Mouse (Mus musculus): Measurements from ENCODE around the gene St6galnac5. TPM values are rescaled to one million over a fixed set of nuclear protein-coding genes. Genes with fewer than 3 reads are reported as not detected.

Gene St6galnac5
- total and polyA plus RNA-seq, 3 experiments: 0.04 TPM; not detected in 2

GRCm38 (mm10) chr3:152932096-152932495, 50.0 kb downstream of the St6galnac5 start:
- dilution Hi-C loops (cut with MboI; ENCODE audit: extremely low pct_ligation_motif_present, extremely low pct_unique_long_range_greater_than_20kb, low sequenced_read_pairs): no loop called here
- Histone ChIP-seq H3K4me1 (ENCODE audit: control insufficient read depth in 1 of 2, insufficient read depth in 2 of 2) (peaks cover 18 to 52% of the 10 kb centered on the region in 2 experiments), H3K27ac (ENCODE audit: insufficient read depth, low read depth) (no peak overlapping the region)

GRCm38 (mm10) chr3:152931354-152931753, 50.7 kb downstream of the St6galnac5 start:
- Histone ChIP-seq H3K9me3 (replicated peaks; ENCODE audit: low read length) (no peaks in the 10 kb centered on the region), H3K27ac (ENCODE audit: insufficient read depth, low read depth) (no peak overlapping the region), H3K4me3 (replicated peaks in 1 of 3; ENCODE audit: low read depth in 2 of 3, low read length in 2 of 3, poor library complexity in 1 of 3) (no peak overlapping the region), H3K4me2 (ENCODE audit: insufficient read depth, low read depth, poor library complexity, severe bottlenecking) (no peak overlapping the region), H3K79me2 (replicated peaks; ENCODE audit: control insufficient read depth, extremely low read depth, insufficient read depth, poor library complexity, severe bottlenecking) (no peaks in the 10 kb centered on the region), H3K4me1 (ENCODE audit: control insufficient read depth in 1 of 2, insufficient read depth in 2 of 2) (peaks cover 18 to 57% of the 10 kb centered on the region in 2 experiments), H3K36me3 (replicated peaks in 1 of 2; ENCODE audit: control insufficient read depth in 1 of 2, insufficient read depth in 1 of 2, low read length in 1 of 2) (peaks cover 0 to 3% of the 10 kb centered on the region in 2 experiments), H3K27me3 (replicated peaks) (no peaks in the 10 kb centered on the region), H3K9ac (ENCODE audit: insufficient read depth, low read depth) (no peak overlapping the region)
- DNase-seq (ENCODE audit: extremely low read depth): peak; percentile 65
- in situ Hi-C loops (cut with MboI; ENCODE audit: low pct_ligation_motif_present, low pct_unique_long_range_greater_than_20kb, low sequenced_read_pairs) (no loop called here), dilution Hi-C loops (cut with MboI; ENCODE audit: extremely low pct_ligation_motif_present, extremely low pct_unique_long_range_greater_than_20kb, low sequenced_read_pairs) (no loop called here)
- TF ChIP-seq USF2 (conservative IDR thresholded peaks at IDR 0.05; ENCODE audit: low read depth, low read length) (no peak; the same call in 1 of the 2 replicates), UBTF (IDR thresholded peaks at IDR 0.05; ENCODE audit: low read depth, low read length) (no peak), RCOR1 (conservative IDR thresholded peaks at IDR 0.05; ENCODE audit: low read depth, low read length) (no peak), KAT2A (IDR thresholded peaks at IDR 0.05; ENCODE audit: insufficient replicate concordance, low read length) (no peak), MYC (IDR thresholded peaks at IDR 0.05; ENCODE audit: low read depth, low read length) (no peak), HCFC1 (IDR thresholded peaks at IDR 0.05; ENCODE audit: low read depth, low read length) (no peak), POLR2AphosphoS2 (IDR thresholded peaks at IDR 0.05; ENCODE audit: low read depth, low read length) (no peak), USF1 (IDR thresholded peaks at IDR 0.05; ENCODE audit: low read depth, low read length) (no peak), MAFK (IDR thresholded peaks at IDR 0.05; ENCODE audit: insufficient replicate concordance, low read length) (peak; percentile 30; the same call in 1 of the 2 replicates), IRF4 (IDR thresholded peaks at IDR 0.05; ENCODE audit: low read depth, low read length) (0 out of 2 replicates have a peak, but pooled peaks have one; percentile 8), ZNF384 (IDR thresholded peaks at IDR 0.05; ENCODE audit: low read depth, low read length) (no peak), CHD1 (IDR thresholded peaks at IDR 0.05; ENCODE audit: low read depth, low read length) (no peak; the same call in 1 of the 2 replicates), ELF1 (IDR thresholded peaks at IDR 0.05; ENCODE audit: low read depth, low read length) (peak; percentile 55), POLR2A (IDR thresholded peaks at IDR 0.05; ENCODE audit: low read depth, low read length) (peak; percentile 62), TCF12 (IDR thresholded peaks at IDR 0.05; ENCODE audit: low read depth, low read length) (no peak), E2F4 (IDR thresholded peaks at IDR 0.05; ENCODE audit: insufficient replicate concordance, low read depth, low read length) (no peak), BHLHE40 (IDR thresholded peaks at IDR 0.05; ENCODE audit: low read depth, low read length) (no peak)

More at GRCm38 (mm10) chr3:152932096-152932495, 50.0 kb downstream of the St6galnac5 start:
- no peaks in the 10 kb centered on the region for H3K9me3 ChIP-seq (replicated peaks; ENCODE audit: low read length)
- H3K9ac ChIP-seq (ENCODE audit: insufficient read depth, low read depth): no peak overlapping the region
- H3K4me2 ChIP-seq (ENCODE audit: insufficient read depth, low read depth, poor library complexity, severe bottlenecking): no peak overlapping the region
- H3K4me3 ChIP-seq (replicated peaks in 1 of 3; ENCODE audit: low read depth in 2 of 3, low read length in 2 of 3, poor library complexity in 1 of 3): no peak overlapping the region
- H3K27me3 ChIP-seq (replicated peaks): no peaks in the 10 kb centered on the region
- in situ Hi-C loops (cut with MboI; ENCODE audit: low pct_ligation_motif_present, low pct_unique_long_range_greater_than_20kb, low sequenced_read_pairs): no loop called here
- H3K36me3 ChIP-seq (replicated peaks in 1 of 2; ENCODE audit: control insufficient read depth in 1 of 2, insufficient read depth in 1 of 2, low read length in 1 of 2): peaks cover 0 to 3% of the 10 kb centered on the region in 2 experiments
- DNase-seq (ENCODE audit: extremely low read depth): peak; percentile 81
- no peak; the same call in 1 of the 2 replicates for TF ChIP-seq HCFC1 (IDR thresholded peaks at IDR 0.05; ENCODE audit: low read depth, low read length)
- TF ChIP-seq ZC3H11A (IDR thresholded peaks at IDR 0.05; ENCODE audit: low read depth, low read length): no peak
- 0 out of 2 replicates have a peak, but pooled peaks have one; percentile 13 for TF ChIP-seq KAT2A (IDR thresholded peaks at IDR 0.05; ENCODE audit: insufficient replicate concordance, low read length)
- TF ChIP-seq CHD1 (IDR thresholded peaks at IDR 0.05; ENCODE audit: low read depth, low read length): no peak
- TF ChIP-seq NELFE (IDR thresholded peaks at IDR 0.05; ENCODE audit: low read depth, low read length): 0 out of 2 replicates have a peak, but pooled peaks have one; percentile 20
- TF ChIP-seq MYC (IDR thresholded peaks at IDR 0.05; ENCODE audit: low read depth, low read length): no peak
- TF ChIP-seq ZKSCAN1 (IDR thresholded peaks at IDR 0.05; ENCODE audit: borderline replicate concordance, low read depth, low read length): no peak
- TF ChIP-seq GABPA (IDR thresholded peaks at IDR 0.05; ENCODE audit: insufficient replicate concordance, low read depth, low read length): no peak
- no peak for TF ChIP-seq SMC3 (IDR thresholded peaks at IDR 0.05; ENCODE audit: low read depth, low read length)
- TF ChIP-seq UBTF (IDR thresholded peaks at IDR 0.05; ENCODE audit: low read depth, low read length): no peak
- TF ChIP-seq POLR2AphosphoS2 (IDR thresholded peaks at IDR 0.05; ENCODE audit: low read depth, low read length): no peak
- no peak for TF ChIP-seq ZNF384 (IDR thresholded peaks at IDR 0.05; ENCODE audit: low read depth, low read length)
- peak; percentile 39; the same call in 1 of the 2 replicates for TF ChIP-seq TCF12 (IDR thresholded peaks at IDR 0.05; ENCODE audit: low read depth, low read length)
- TF ChIP-seq CHD2 (IDR thresholded peaks at IDR 0.05; ENCODE audit: low read length): peak; percentile 90
- 0 out of 2 replicates have a peak, but pooled peaks have one; percentile 46 for TF ChIP-seq SIN3A (IDR thresholded peaks at IDR 0.05; ENCODE audit: low read length)
- 0 out of 2 replicates have a peak, but pooled peaks have one; percentile 12 for TF ChIP-seq MXI1 (IDR thresholded peaks at IDR 0.05; ENCODE audit: low read depth, low read length)
- peak; percentile 54 for TF ChIP-seq ETS1 (conservative IDR thresholded peaks at IDR 0.05; ENCODE audit: low read depth, low read length)
- TF ChIP-seq USF2 (conservative IDR thresholded peaks at IDR 0.05; ENCODE audit: low read depth, low read length): no peak
- TF ChIP-seq MAFK (IDR thresholded peaks at IDR 0.05; ENCODE audit: insufficient replicate concordance, low read length): peak; percentile 92
- no peak for TF ChIP-seq MAX (IDR thresholded peaks at IDR 0.05; ENCODE audit: low read length)
- 0 out of 2 replicates have a peak, but pooled peaks have one; percentile 67 for TF ChIP-seq RCOR1 (conservative IDR thresholded peaks at IDR 0.05; ENCODE audit: low read depth, low read length)
- TF ChIP-seq JUND (conservative IDR thresholded peaks at IDR 0.05; ENCODE audit: low read depth, low read length): 0 out of 2 replicates have a peak, but pooled peaks have one; percentile 16
- TF ChIP-seq TBP (conservative IDR thresholded peaks at IDR 0.05; ENCODE audit: low read depth, low read length): 0 out of 2 replicates have a peak, but pooled peaks have one; percentile 16
- TF ChIP-seq JUN (IDR thresholded peaks at IDR 0.05; ENCODE audit: insufficient read depth, low read depth, low read length): no peak
- TF ChIP-seq USF1 (IDR thresholded peaks at IDR 0.05; ENCODE audit: low read depth, low read length): no peak
- no peak for TF ChIP-seq POLR2A (IDR thresholded peaks at IDR 0.05; ENCODE audit: low read depth, low read length)
- no peak for TF ChIP-seq PAX5 (IDR thresholded peaks at IDR 0.05; ENCODE audit: low read length)
- no peak; the same call in 1 of the 2 replicates for TF ChIP-seq BHLHE40 (IDR thresholded peaks at IDR 0.05; ENCODE audit: low read depth, low read length)
- TF ChIP-seq ZMIZ1 (IDR thresholded peaks at IDR 0.05; ENCODE audit: low read depth, low read length): no peak
- no peak for TF ChIP-seq CTCF (conservative IDR thresholded peaks at IDR 0.05 in 1 of 2, IDR thresholded peaks at IDR 0.05 in 1 of 2; ENCODE audit: low read depth in 2 of 2, low read length in 2 of 2)
- TF ChIP-seq RAD21 (IDR thresholded peaks at IDR 0.05; ENCODE audit: low read depth, low read length): no peak; the same call in 1 of the 2 replicates
- no peak; the same call in 1 of the 2 replicates for TF ChIP-seq ELF1 (IDR thresholded peaks at IDR 0.05; ENCODE audit: low read depth, low read length)
- TF ChIP-seq EP300 (IDR thresholded peaks at IDR 0.05; ENCODE audit: low read length): peak; percentile 73
- no peak; the same call in 1 of the 2 replicates for TF ChIP-seq MAZ (IDR thresholded peaks at IDR 0.05; ENCODE audit: low read depth, low read length)
- no peak for TF ChIP-seq E2F4 (IDR thresholded peaks at IDR 0.05; ENCODE audit: insufficient replicate concordance, low read depth, low read length)
- TF ChIP-seq NRF1 (IDR thresholded peaks at IDR 0.05; ENCODE audit: low read depth, low read length): no peak
- peak; percentile 79 for TF ChIP-seq IRF4 (IDR thresholded peaks at IDR 0.05; ENCODE audit: low read depth, low read length)
- TF ChIP-seq MEF2A (IDR thresholded peaks at IDR 0.05; ENCODE audit: borderline replicate concordance, low read depth, low read length): peak; percentile 57; the same call in 1 of the 2 replicates
- H3K79me2 ChIP-seq (replicated peaks; ENCODE audit: control insufficient read depth, extremely low read depth, insufficient read depth, poor library complexity, severe bottlenecking): no peaks in the 10 kb centered on the region

All from CH12.LX (cell line).